Mouse (Mus musculus) skeletal muscle tissue, adult 2 months (tissue): ENCODE measurements at regions not wholly inside any gene's neighbourhood (a gene's known extent, or its start where the extent isn't known, plus 50 kb on each side); places are given as distances from the start of the nearest gene placed in this dataset.

ENCODE experiments used
- DNase-seq: peaks from one replicate; pipeline ENCODE4 v3.0.0-alpha.2; 2012; ENCODE audit warnings: low read depth, low spot score

- DNase-seq: no peak
Observed at GRCm38 (mm10) chr3:120217710-120218109, 433.4 kb upstream of the Ptbp2 start.

GRCm38 (mm10) chr3:120214616-120215250 lies 430.5 kb upstream of the Ptbp2 start:
- no peak for DNase-seq

GRCm38 (mm10) chr3:120199403-120199802 lies 415.1 kb upstream of the Ptbp2 start:
- DNase-seq: no peak

- DNase-seq: no peak
Observed at GRCm38 (mm10) chr3:120194501-120194900, 410.2 kb upstream of the Ptbp2 start.

GRCm38 (mm10) chr3:120192439-120193326 lies 408.4 kb upstream of the Ptbp2 start:
- DNase-seq: peak; percentile 3

GRCm38 (mm10) chr3:120189606-120190005 lies 405.3 kb upstream of the Ptbp2 start:
- DNase-seq: no peak

- DNase-seq: no peak
Observed at GRCm38 (mm10) chr3:120180931-120181610, 396.8 kb upstream of the Ptbp2 start.

- DNase-seq: peak; percentile 5
Observed at GRCm38 (mm10) chr3:120175632-120176031, 391.4 kb upstream of the Ptbp2 start.
